Mouse (Mus musculus): Measurements from ENCODE around the gene C1ql1. TPM values are rescaled to one million over a fixed set of nuclear protein-coding genes. Genes with fewer than 3 reads are reported as not detected.

The C1ql1 gene
- polyA plus RNA-seq (2012; rRNA removed; ENCODE audit: low replicate concordance) = 0.13 TPM in 1 of 2 replicates, not detected in the other

DNA sequence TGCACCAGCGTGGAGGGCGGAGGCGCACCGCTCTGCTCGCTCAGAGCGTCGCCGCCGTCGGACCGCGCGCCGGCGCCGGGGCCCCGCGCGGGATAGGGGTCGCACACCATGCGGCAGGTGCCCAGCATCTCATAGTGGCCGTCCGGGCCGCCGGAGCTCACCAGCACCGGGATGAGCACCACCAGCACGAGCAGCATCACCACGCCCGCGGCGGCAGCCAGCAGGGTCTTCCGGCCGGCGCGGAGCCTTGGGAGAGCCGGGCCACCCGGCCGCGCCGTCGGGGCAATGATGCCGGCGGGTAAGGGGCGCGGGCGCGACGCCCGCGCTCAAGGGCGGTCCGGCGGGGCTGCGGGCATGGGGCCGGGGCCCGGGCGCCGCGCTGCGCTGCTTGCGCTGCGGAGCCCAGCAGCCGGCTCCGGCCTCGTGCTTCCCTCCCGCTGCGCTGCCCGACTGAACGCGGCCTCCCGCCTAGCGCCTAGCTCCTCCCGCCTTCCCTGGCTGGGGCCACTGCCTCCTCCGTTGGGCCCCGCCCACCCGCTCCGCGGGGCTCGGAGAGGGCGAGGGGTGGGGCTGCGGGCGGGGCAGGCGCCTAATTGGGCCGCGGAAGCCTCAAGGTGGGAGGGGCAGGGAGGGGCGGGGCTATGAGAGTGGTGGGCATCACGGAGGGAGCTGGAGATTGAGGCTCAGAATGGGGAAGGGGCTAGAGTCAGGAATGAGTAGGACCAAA lies at the start of gene C1ql1:
Gene C1ql1 (minus strand): TSS at position 424 of the 727 bp plus-strand sequence.

DNA sequence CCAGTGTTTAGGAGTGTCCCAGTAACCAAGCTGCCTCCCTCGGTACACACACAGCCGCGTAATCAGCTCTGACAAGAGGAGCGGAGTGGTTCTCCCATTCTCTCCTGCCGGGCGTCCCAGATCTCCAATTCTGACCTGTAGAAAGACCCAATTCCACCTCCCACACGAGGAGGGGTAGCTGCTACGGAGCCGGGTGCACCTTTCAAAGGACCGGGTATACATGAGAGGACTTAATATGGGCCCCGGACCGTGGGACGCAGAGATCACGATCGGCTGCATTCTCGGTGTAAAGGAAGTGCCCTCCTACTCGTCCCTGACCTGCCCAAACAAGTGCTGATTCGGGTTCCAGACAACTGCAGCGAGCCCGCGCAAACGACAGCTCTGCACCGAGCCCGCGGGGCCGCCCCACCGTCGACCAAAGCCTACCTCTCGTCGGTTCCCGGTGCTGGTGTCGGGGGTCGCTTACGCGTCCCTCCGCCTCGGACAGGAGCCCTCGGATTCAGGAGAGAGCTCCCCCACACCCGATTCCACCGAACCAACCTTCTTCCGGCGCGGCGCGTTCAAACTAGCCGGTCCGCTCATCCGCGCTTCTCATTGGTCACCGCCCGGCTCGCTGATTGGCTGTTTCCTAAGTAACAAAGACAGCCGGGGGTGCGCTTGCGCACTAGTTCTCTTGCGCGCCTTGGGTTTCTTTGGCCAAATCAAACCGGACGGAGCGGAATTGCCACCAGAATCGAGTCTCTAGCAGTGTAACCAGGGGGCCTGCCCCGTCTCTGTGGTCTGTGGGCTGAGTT lies 21.7 kb downstream of the C1ql1 start, which contains the start of gene Kif18b:
Gene Kif18b (minus strand): TSS at position 568 of the 794 bp plus-strand sequence.

DNA sequence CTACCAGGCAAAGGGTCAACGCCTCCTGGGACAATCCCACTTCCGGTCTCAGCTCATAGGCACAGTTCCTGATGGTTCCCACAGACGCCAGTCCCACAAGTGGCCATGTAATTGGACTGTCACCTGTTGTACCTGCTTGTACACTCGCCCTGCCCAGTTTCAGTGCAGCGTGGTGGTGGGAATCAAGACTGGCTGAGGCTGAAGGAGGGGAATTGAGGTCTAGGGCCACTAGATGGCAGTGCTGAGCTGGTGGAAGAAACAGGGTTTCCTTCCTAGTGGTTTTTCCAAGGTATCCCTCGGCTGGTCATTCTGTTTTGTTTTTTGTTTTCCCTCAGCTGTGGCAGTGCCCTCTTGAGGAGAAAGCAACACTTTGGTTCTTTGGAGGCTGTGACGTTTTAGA lies 45.7 kb downstream of the C1ql1 start, which contains the start of gene Gfap:
Gene Gfap (minus strand): TSS at position 150 of the 400 bp plus-strand sequence.

Other genes starting within 250 kb of the C1ql1 start
- gene Ccdc43, start 248.9 kb downstream of the C1ql1 start, polyA plus RNA-seq (2012; rRNA removed; ENCODE audit: low replicate concordance) = 4.6 and 10.7 TPM in 2 replicates
- 6.2 and 16.5 TPM in 2 replicates for gene Adam11, start 185.2 kb downstream of the C1ql1 start, polyA plus RNA-seq (2012; rRNA removed; ENCODE audit: low replicate concordance)
- 3.8 and 7.5 TPM in 2 replicates for gene Gjc1, start 127.0 kb downstream of the C1ql1 start, polyA plus RNA-seq (2012; rRNA removed; ENCODE audit: low replicate concordance)
- 3.1 and 6.5 TPM in 2 replicates for gene Higd1b, start 110.8 kb downstream of the C1ql1 start, polyA plus RNA-seq (2012; rRNA removed; ENCODE audit: low replicate concordance)
- 110 and 130 TPM in 2 replicates for gene Eftud2, start 65.7 kb downstream of the C1ql1 start, polyA plus RNA-seq (2012; rRNA removed; ENCODE audit: low replicate concordance)
- 0.17 and 0.23 TPM in 2 replicates for gene Ccdc103, start 65.5 kb downstream of the C1ql1 start, polyA plus RNA-seq (2012; rRNA removed; ENCODE audit: low replicate concordance)
- gene Fam187a, start 61.5 kb downstream of the C1ql1 start, polyA plus RNA-seq (2012; rRNA removed; ENCODE audit: low replicate concordance) = not detected in 2 replicates
- gene Gfap, start 45.8 kb downstream of the C1ql1 start, polyA plus RNA-seq (2012; rRNA removed; ENCODE audit: low replicate concordance) = 0.14 and 0.29 TPM in 2 replicates
- gene Kif18b, start 21.6 kb downstream of the C1ql1 start, polyA plus RNA-seq (2012; rRNA removed; ENCODE audit: low replicate concordance) = 1.1 and 2.2 TPM in 2 replicates
- 32.0 and 53.6 TPM in 2 replicates for gene Nmt1, start 81.5 kb upstream of the C1ql1 start, polyA plus RNA-seq (2012; rRNA removed; ENCODE audit: low replicate concordance)
- 76.9 and 78.1 TPM in 2 replicates for gene Dcakd, start 81.6 kb upstream of the C1ql1 start, polyA plus RNA-seq (2012; rRNA removed; ENCODE audit: low replicate concordance)
- 27.0 and 29.3 TPM in 2 replicates for gene Plcd3, start 155.0 kb upstream of the C1ql1 start, polyA plus RNA-seq (2012; rRNA removed; ENCODE audit: low replicate concordance)
- gene Acbd4, start 155.0 kb upstream of the C1ql1 start, polyA plus RNA-seq (2012; rRNA removed; ENCODE audit: low replicate concordance) = 85.8 and 135 TPM in 2 replicates
- gene Hexim1, start 169.5 kb upstream of the C1ql1 start, polyA plus RNA-seq (2012; rRNA removed; ENCODE audit: low replicate concordance) = 13.3 and 18.0 TPM in 2 replicates
- 5.1 and 6.1 TPM in 2 replicates for gene Hexim2, start 185.7 kb upstream of the C1ql1 start, polyA plus RNA-seq (2012; rRNA removed; ENCODE audit: low replicate concordance)
- 48.8 and 86.1 TPM in 2 replicates for gene Fmnl1, start 224.4 kb upstream of the C1ql1 start, polyA plus RNA-seq (2012; rRNA removed; ENCODE audit: low replicate concordance)